Mouse (Mus musculus) cerebellum, adult 2 months (tissue): ENCODE results near the gene Rnd2.

Experiments
- CTCF ChIP-seq: fragments of 200-500 bp; IDR thresholded peaks from 2 replicates; pipeline ENCODE4 v1.5.1; 2011; ENCODE audit warnings: low read depth, mild to moderate bottlenecking, control low read depth, low read length, moderate library complexity, borderline replicate concordance; ENCODE audit not compliant: insufficient read depth
- POLR2A ChIP-seq: fragments of 200-500 bp; IDR thresholded peaks from 2 replicates; pipeline ENCODE4 v1.6.1; 2011; ENCODE audit warnings: low read length, control low read depth, borderline replicate concordance; ENCODE audit not compliant: insufficient read depth

GRCm38 (mm10) chr11:101477552-101478211 is 12.9 kb downstream of the Rnd2 start:
- TF ChIP-seq POLR2A (no peak), CTCF (no peak)
